In the genomic region with DNA sequence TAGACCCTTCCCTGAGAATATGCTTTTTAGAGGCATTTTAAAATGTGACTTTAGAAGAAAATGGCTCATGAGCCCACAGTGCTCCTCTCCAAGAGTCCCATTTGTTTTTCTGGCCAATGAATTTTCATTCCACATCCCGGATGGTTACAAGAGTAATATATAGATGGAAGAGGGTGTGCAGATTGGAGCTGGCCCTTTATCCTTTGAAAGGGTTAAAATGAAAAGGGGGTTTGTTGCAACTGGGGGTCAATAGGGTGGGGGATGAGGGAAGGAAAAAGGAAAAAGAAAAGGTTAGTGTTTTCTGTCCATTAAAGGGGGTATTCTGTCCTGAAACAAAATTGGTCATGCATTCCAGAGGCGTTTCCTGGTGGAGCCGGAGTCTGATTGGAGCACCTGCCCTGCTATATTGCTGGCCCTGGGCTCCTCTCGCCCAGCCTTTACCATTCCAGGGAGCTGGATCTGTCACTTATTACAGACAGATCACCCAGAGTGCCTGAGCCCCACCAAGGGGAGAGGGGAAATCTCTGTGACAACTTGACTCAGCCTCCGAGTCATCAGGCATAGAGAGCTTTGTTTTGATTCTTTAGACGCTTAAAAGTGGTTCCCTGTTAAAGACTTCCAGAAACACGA, we compare ENCODE assay signal across 10 mouse cellular contexts.
DNase-seq lines count a peak whose midpoint lies in the region; ATAC-seq and TF ChIP-seq lines count a peak whose summit lies in the region.
"Had no signal": no experiment of that assay in that cellular context is flagged by ENCODE, and none has a peak within 500 bp of the region (broad histone marks: within the 10 kb centered on the region; RNA-seq: fewer than 3 reads in every experiment).

No protein-coding gene starts in this region.

- H3K79me2 ChIP-seq in heart, adult 2 months (replicated peaks; ENCODE audit: control insufficient read depth, insufficient read depth, low read length): no peaks in the 10 kb centered on the region

- H3K27me3 ChIP-seq in forebrain, embryonic 10.5 days (ENCODE audit: poor library complexity, severe bottlenecking): peaks cover 41% of the 10 kb centered on the region
- H3K27me3 ChIP-seq in forebrain, embryonic 15.5 days: no peaks in the 10 kb centered on the region
- no peaks in the 10 kb centered on the region for H3K27me3 ChIP-seq in hindbrain, embryonic 12.5 days
- no peaks in the 10 kb centered on the region for H3K27me3 ChIP-seq in midbrain, embryonic 15.5 days (replicated peaks)
- H3K27me3 ChIP-seq in heart, adult 2 months (ENCODE audit: control insufficient read depth, insufficient read depth, low read length): no peaks in the 10 kb centered on the region
- H3K27me3 ChIP-seq: liver, embryonic 13.5 days had no signal

- WGBS in forebrain, embryonic 10.5 days: 24% methylated on average over 7 of the region's 7 CpGs
- WGBS in forebrain, embryonic 15.5 days: 20% methylated on average over 7 of the region's 7 CpGs
- 11% methylated on average over 7 of the region's 7 CpGs for WGBS in hindbrain, embryonic 12.5 days
- 15% methylated on average over 7 of the region's 7 CpGs for WGBS in midbrain, embryonic 15.5 days
- 47% methylated on average over 7 of the region's 7 CpGs for WGBS in heart, adult 2 months

- no peak for TF ChIP-seq EP300 in heart, adult 2 months (IDR thresholded peaks at IDR 0.05; ENCODE audit: insufficient read depth, low read depth, low read length)

- no peak for ATAC-seq in forebrain, embryonic 15.5 days (replicated peaks)
- ATAC-seq in hindbrain, embryonic 12.5 days (ENCODE audit: low FRiP score): peak; percentile 95
- peak; percentile 87 for ATAC-seq in midbrain, embryonic 15.5 days (replicated peaks)

- no peaks in the 10 kb centered on the region for H3K9me3 ChIP-seq in forebrain, embryonic 10.5 days
- no peaks in the 10 kb centered on the region for H3K9me3 ChIP-seq in forebrain, embryonic 15.5 days
- H3K9me3 ChIP-seq in hindbrain, embryonic 12.5 days (replicated peaks): no peaks in the 10 kb centered on the region
- no peaks in the 10 kb centered on the region for H3K9me3 ChIP-seq in midbrain, embryonic 15.5 days
- H3K9me3 ChIP-seq: liver, embryonic 13.5 days had no signal

- DNase-seq in forebrain, embryonic 10.5 days (ENCODE audit: extremely low spot score, low spot score): peak; percentile 25
- peak; percentile 61 for DNase-seq in embryo, embryonic 10 days (ENCODE audit: low spot score)
- no peak for DNase-seq in adrenal gland, adult 8-10 months
- DNase-seq in heart, adult 18-20 months: no peak
- no peak for DNase-seq in heart, adult 2 months
- DNase-seq: cerebellum, adult 11-12 months; liver, embryonic 13.5 days had no signal

- H3K4me1 ChIP-seq in forebrain, embryonic 10.5 days: peaks cover 17% of the 10 kb centered on the region
- H3K4me1 ChIP-seq in forebrain, embryonic 15.5 days: no peaks in the 10 kb centered on the region
- peaks cover 10% of the 10 kb centered on the region; the same call in 1 of the 2 replicates for H3K4me1 ChIP-seq in hindbrain, embryonic 12.5 days
- H3K4me1 ChIP-seq in midbrain, embryonic 15.5 days: peaks cover 8% of the 10 kb centered on the region; the same call in 1 of the 2 replicates
- H3K4me1 ChIP-seq in heart, adult 2 months (ENCODE audit: control insufficient read depth, insufficient read depth, low read length): no peaks in the 10 kb centered on the region
- H3K4me1 ChIP-seq: liver, embryonic 13.5 days had no signal

- TF ChIP-seq POLR2A in heart, adult 2 months (IDR thresholded peaks at IDR 0.05; ENCODE audit: insufficient read depth, low read depth, low read length): no peak

- intact Hi-C loops in heart, adult 2 months (cut with DNase I): no loop called here

- no peak overlapping the region for H3K4me2 ChIP-seq in forebrain, embryonic 15.5 days (replicated peaks)
- peak overlapping the region; percentile 38 for H3K4me2 ChIP-seq in hindbrain, embryonic 12.5 days (replicated peaks)
- H3K4me2 ChIP-seq in midbrain, embryonic 15.5 days: peak overlapping the region; percentile 27; the same call in 1 of the 2 replicates
- H3K4me2 ChIP-seq: liver, embryonic 13.5 days had no signal

- 0 out of 2 replicates have a peak overlapping the region, but pooled peaks have one; percentile 9 for H3K4me3 ChIP-seq in forebrain, embryonic 10.5 days
- no peak overlapping the region for H3K4me3 ChIP-seq in forebrain, embryonic 15.5 days
- no peak overlapping the region for H3K4me3 ChIP-seq in hindbrain, embryonic 12.5 days
- H3K4me3 ChIP-seq in midbrain, embryonic 15.5 days: no peak overlapping the region
- no peak overlapping the region for H3K4me3 ChIP-seq in heart, adult 2 months
- H3K4me3 ChIP-seq: liver, embryonic 13.5 days had no signal

- no peak overlapping the region; the same call in 1 of the 2 replicates for H3K27ac ChIP-seq in forebrain, embryonic 10.5 days
- H3K27ac ChIP-seq in forebrain, embryonic 15.5 days (replicated peaks): no peak overlapping the region
- H3K27ac ChIP-seq in hindbrain, embryonic 12.5 days: no peak overlapping the region
- no peak overlapping the region for H3K27ac ChIP-seq in midbrain, embryonic 15.5 days
- H3K27ac ChIP-seq in heart, adult 2 months: no peak overlapping the region
- H3K27ac ChIP-seq: liver, embryonic 13.5 days had no signal

- no peak for TF ChIP-seq CTCF in heart, adult 2 months (IDR thresholded peaks at IDR 0.05)

- H3K9ac ChIP-seq in forebrain, embryonic 15.5 days (replicated peaks): no peak overlapping the region
- no peak overlapping the region for H3K9ac ChIP-seq in hindbrain, embryonic 12.5 days
- H3K9ac ChIP-seq in midbrain, embryonic 15.5 days: no peak overlapping the region
- no peak overlapping the region for H3K9ac ChIP-seq in heart, adult 2 months (ENCODE audit: low read depth, low read length)
- H3K9ac ChIP-seq: liver, embryonic 13.5 days had no signal

- no peaks in the 10 kb centered on the region for H3K36me3 ChIP-seq in forebrain, embryonic 10.5 days (replicated peaks)
- H3K36me3 ChIP-seq in forebrain, embryonic 15.5 days: no peaks in the 10 kb centered on the region
- H3K36me3 ChIP-seq in hindbrain, embryonic 12.5 days: no peaks in the 10 kb centered on the region
- H3K36me3 ChIP-seq in midbrain, embryonic 15.5 days (replicated peaks): no peaks in the 10 kb centered on the region
- H3K36me3 ChIP-seq in heart, adult 2 months (ENCODE audit: control insufficient read depth, insufficient read depth, low read length): no peaks in the 10 kb centered on the region
- H3K36me3 ChIP-seq: liver, embryonic 13.5 days had no signal

Comparison
In these comparisons a context has a peak if more than half of its experiments do, and no peak if none do; other contexts are left out.
1. DNase-seq: peak in forebrain, embryonic 10.5 days (single experiment) and embryo, embryonic 10 days (single experiment); none in adrenal gland, adult 8-10 months (single experiment), heart, adult 18-20 months (0 of 2) and heart, adult 2 months (0 of 2).